Mouse (Mus musculus) urinary bladder, adult 2 months (tissue): ENCODE results near the gene Lpar1. TPM values are rescaled to one million over a fixed set of nuclear protein-coding genes. Genes with fewer than 3 reads are reported as not detected.

Experiments used
- DNase-seq: peaks from one replicate; pipeline ENCODE4 v3.0.0; 2022; ENCODE audit warnings: low spot score
- polyA plus RNA-seq: library from polyadenylated mRNA; depleted of rRNA; stranded (reverse); fragments of >200 nt; gene quantifications from 2 replicates; pipeline ENCODE4 v1.2.3, GENCODE M21; 2012

Gene Lpar1
- polyA plus RNA-seq, 1 experiment: 53.4 TPM

- no peak for DNase-seq
These were observed 46.9 kb downstream of the Lpar1 start for GRCm38 (mm10) chr4:58506539-58507527.

GRCm38 (mm10) chr4:58504250-58504649, 49.4 kb downstream of the Lpar1 start:
- DNase-seq: no peak

- DNase-seq: no peak
These were observed 52.5 kb downstream of the Lpar1 start for GRCm38 (mm10) chr4:58501012-58501777.

- no peak for DNase-seq
These were observed 53.9 kb downstream of the Lpar1 start for GRCm38 (mm10) chr4:58499831-58500230.

- no peak for DNase-seq
These were observed 54.5 kb downstream of the Lpar1 start for GRCm38 (mm10) chr4:58499241-58499640.

GRCm38 (mm10) chr4:58498734-58499133, 55.0 kb downstream of the Lpar1 start:
- DNase-seq: no peak

- DNase-seq: no peak
These were observed 56.4 kb downstream of the Lpar1 start for GRCm38 (mm10) chr4:58497284-58497683.

GRCm38 (mm10) chr4:58496743-58497142, 57.0 kb downstream of the Lpar1 start:
- no peak for DNase-seq

- no peak for DNase-seq
These were observed 62.0 kb downstream of the Lpar1 start for GRCm38 (mm10) chr4:58491742-58492141.

- DNase-seq: no peak
These were observed 63.3 kb downstream of the Lpar1 start for GRCm38 (mm10) chr4:58490374-58490773.

- no peak for DNase-seq
These were observed 75.1 kb downstream of the Lpar1 start for GRCm38 (mm10) chr4:58478564-58478963.

GRCm38 (mm10) chr4:58477691-58478090, 76.0 kb downstream of the Lpar1 start:
- no peak for DNase-seq

- no peak for DNase-seq
These were observed 82.3 kb downstream of the Lpar1 start for GRCm38 (mm10) chr4:58471203-58471910.

- no peak for DNase-seq
These were observed 83.8 kb downstream of the Lpar1 start for GRCm38 (mm10) chr4:58469651-58470592.

- DNase-seq: no peak
These were observed 84.7 kb downstream of the Lpar1 start for GRCm38 (mm10) chr4:58469035-58469434.

- DNase-seq: no peak
These were observed 88.1 kb downstream of the Lpar1 start for GRCm38 (mm10) chr4:58465586-58465985.

- DNase-seq: no peak
These were observed 89.1 kb downstream of the Lpar1 start for GRCm38 (mm10) chr4:58464390-58465164.

GRCm38 (mm10) chr4:58462990-58463389, 90.7 kb downstream of the Lpar1 start:
- DNase-seq: no peak

- no peak for DNase-seq
These were observed 91.1 kb downstream of the Lpar1 start for GRCm38 (mm10) chr4:58462586-58462985.

GRCm38 (mm10) chr4:58453334-58453733, 100.4 kb downstream of the Lpar1 start:
- no peak for DNase-seq
